Mouse (Mus musculus): Measurements from ENCODE around the gene Wdr86. TPM values are rescaled to one million over a fixed set of nuclear protein-coding genes. Genes with fewer than 3 reads are reported as not detected.

Wdr86 gene
- total and polyA plus RNA-seq, 2 experiments from 2014 or later = 8.0 to 15.4 TPM

- Histone ChIP-seq H3K27ac (peak overlapping the region; percentile 42; the same call in 1 of the 2 replicates), H3K4me1 (ENCODE audit: insufficient read depth, low read length) (no peaks in the 10 kb centered on the region), H3K9me3 (ENCODE audit: low read length) (no peaks in the 10 kb centered on the region), H3K9ac (replicated peaks; ENCODE audit: low read length) (no peak overlapping the region), H3K4me3 (ENCODE audit: low read length) (no peak overlapping the region), H3K27me3 (ENCODE audit: insufficient read depth, low read length) (peaks cover 7% of the 10 kb centered on the region; the same call in 1 of the 2 replicates), H3K36me3 (ENCODE audit: insufficient read depth, low read length) (no peaks in the 10 kb centered on the region), H3K4me2 (ENCODE audit: low read depth, low read length) (no peak overlapping the region)
- DNase-seq (ENCODE audit: low spot score) = no peak
- no peak; the same call in 1 of the 2 replicates for ATAC-seq
- no peak for TF ChIP-seq CTCF (IDR thresholded peaks at IDR 0.05; ENCODE audit: low read depth)
- WGBS = 56% methylated on average over 5 of the region's 5 CpGs
These were observed 5.7 kb downstream of the Wdr86 start for GRCm38 (mm10) chr5:24724805-24725204.

- no peak for ATAC-seq
These were observed 6.3 kb downstream of the Wdr86 start for GRCm38 (mm10) chr5:24724270-24724634.

GRCm38 (mm10) chr5:24723527-24724269, 6.8 kb downstream of the Wdr86 start:
- DNase-seq (ENCODE audit: low spot score) (no peak), ATAC-seq (no peak)
- H3K4me3 ChIP-seq (ENCODE audit: low read length) = no peak overlapping the region
- no peak overlapping the region for H3K4me2 ChIP-seq (ENCODE audit: low read depth, low read length)
- H3K9ac ChIP-seq (replicated peaks; ENCODE audit: low read length) = no peak overlapping the region
- peak overlapping the region; percentile 42; the same call in 1 of the 2 replicates for H3K27ac ChIP-seq
- H3K9me3 ChIP-seq (ENCODE audit: low read length) = no peaks in the 10 kb centered on the region
- WGBS = 63% methylated on average over 11 of the region's 11 CpGs
- H3K36me3 ChIP-seq (ENCODE audit: insufficient read depth, low read length) = no peaks in the 10 kb centered on the region
- TF ChIP-seq CTCF (IDR thresholded peaks at IDR 0.05; ENCODE audit: low read depth) = no peak
- no peaks in the 10 kb centered on the region for H3K4me1 ChIP-seq (ENCODE audit: insufficient read depth, low read length)
- H3K27me3 ChIP-seq (ENCODE audit: insufficient read depth, low read length) = no peaks in the 10 kb centered on the region

More at GRCm38 (mm10) chr5:24724270-24724634, 6.3 kb downstream of the Wdr86 start:
- TF ChIP-seq CTCF (IDR thresholded peaks at IDR 0.05; ENCODE audit: low read depth) = no peak
- H3K4me1 ChIP-seq (ENCODE audit: insufficient read depth, low read length) = no peaks in the 10 kb centered on the region
- peak overlapping the region; percentile 42; the same call in 1 of the 2 replicates for H3K27ac ChIP-seq
- WGBS = 62% methylated on average over 5 of the region's 5 CpGs
- H3K4me3 ChIP-seq (ENCODE audit: low read length) = no peak overlapping the region
- H3K27me3 ChIP-seq (ENCODE audit: insufficient read depth, low read length) = peaks cover 2% of the 10 kb centered on the region; the same call in 1 of the 2 replicates
- no peaks in the 10 kb centered on the region for H3K36me3 ChIP-seq (ENCODE audit: insufficient read depth, low read length)
- no peak overlapping the region for H3K4me2 ChIP-seq (ENCODE audit: low read depth, low read length)
- no peaks in the 10 kb centered on the region for H3K9me3 ChIP-seq (ENCODE audit: low read length)
- DNase-seq (ENCODE audit: low spot score) = no peak
- no peak overlapping the region for H3K9ac ChIP-seq (replicated peaks; ENCODE audit: low read length)

- H3K36me3 ChIP-seq (ENCODE audit: insufficient read depth, low read length) = no peaks in the 10 kb centered on the region
- WGBS = 90% methylated on average over 3 of the region's 3 CpGs
- H3K4me1 ChIP-seq (ENCODE audit: insufficient read depth, low read length) = no peaks in the 10 kb centered on the region
These were observed 10.7 kb downstream of the Wdr86 start for GRCm38 (mm10) chr5:24719852-24720251.

GRCm38 (mm10) chr5:24718076-24718475, 12.5 kb downstream of the Wdr86 start:
- WGBS = 95% methylated on average over 6 of the region's 6 CpGs
- H3K4me2 ChIP-seq (ENCODE audit: low read depth, low read length) = no peak overlapping the region
- no peaks in the 10 kb centered on the region for H3K36me3 ChIP-seq (ENCODE audit: insufficient read depth, low read length)
- no peak overlapping the region for H3K27ac ChIP-seq
- no peaks in the 10 kb centered on the region for H3K9me3 ChIP-seq (ENCODE audit: low read length)
- no peak overlapping the region for H3K9ac ChIP-seq (replicated peaks; ENCODE audit: low read length)
- H3K4me1 ChIP-seq (ENCODE audit: insufficient read depth, low read length) = peaks cover 10% of the 10 kb centered on the region; the same call in 1 of the 2 replicates
- DNase-seq (ENCODE audit: low spot score) (no peak), ATAC-seq (no peak)
- H3K27me3 ChIP-seq (ENCODE audit: insufficient read depth, low read length) = no peaks in the 10 kb centered on the region
- TF ChIP-seq CTCF (IDR thresholded peaks at IDR 0.05; ENCODE audit: low read depth) = no peak
- H3K4me3 ChIP-seq (ENCODE audit: low read length) = no peak overlapping the region

More at GRCm38 (mm10) chr5:24719852-24720251, 10.7 kb downstream of the Wdr86 start:
- H3K9ac ChIP-seq (replicated peaks; ENCODE audit: low read length) = no peak overlapping the region
- no peak overlapping the region for H3K27ac ChIP-seq
- no peak for TF ChIP-seq CTCF (IDR thresholded peaks at IDR 0.05; ENCODE audit: low read depth)
- H3K27me3 ChIP-seq (ENCODE audit: insufficient read depth, low read length) = no peaks in the 10 kb centered on the region
- no peak overlapping the region for H3K4me3 ChIP-seq (ENCODE audit: low read length)
- H3K4me2 ChIP-seq (ENCODE audit: low read depth, low read length) = no peak overlapping the region
- ATAC-seq = no peak
- no peaks in the 10 kb centered on the region for H3K9me3 ChIP-seq (ENCODE audit: low read length)
- no peak for DNase-seq (ENCODE audit: low spot score)

- Histone ChIP-seq H3K4me3 (ENCODE audit: low read length) (no peak overlapping the region), H3K36me3 (ENCODE audit: insufficient read depth, low read length) (peaks cover 8% of the 10 kb centered on the region; the same call in 1 of the 2 replicates), H3K27ac (peak overlapping the region; percentile 36; the same call in 1 of the 2 replicates), H3K4me1 (ENCODE audit: insufficient read depth, low read length) (peaks cover 10% of the 10 kb centered on the region; the same call in 1 of the 2 replicates), H3K4me2 (ENCODE audit: low read depth, low read length) (no peak overlapping the region), H3K9me3 (ENCODE audit: low read length) (no peaks in the 10 kb centered on the region), H3K27me3 (ENCODE audit: insufficient read depth, low read length) (no peaks in the 10 kb centered on the region), H3K9ac (replicated peaks; ENCODE audit: low read length) (no peak overlapping the region)
- ATAC-seq = no peak
- DNase-seq (ENCODE audit: low spot score) = no peak
- 69% methylated on average over 6 of the region's 6 CpGs for WGBS
- TF ChIP-seq CTCF (IDR thresholded peaks at IDR 0.05; ENCODE audit: low read depth) = no peak
These were observed 16.5 kb downstream of the Wdr86 start for GRCm38 (mm10) chr5:24713987-24714386.

- Histone ChIP-seq H3K9me3 (ENCODE audit: low read length) (no peaks in the 10 kb centered on the region), H3K27ac (peak overlapping the region; percentile 32; the same call in 1 of the 2 replicates), H3K9ac (replicated peaks; ENCODE audit: low read length) (no peak overlapping the region), H3K4me1 (ENCODE audit: insufficient read depth, low read length) (peaks cover 10% of the 10 kb centered on the region; the same call in 1 of the 2 replicates), H3K36me3 (ENCODE audit: insufficient read depth, low read length) (peaks cover 16% of the 10 kb centered on the region), H3K4me3 (ENCODE audit: low read length) (no peak overlapping the region), H3K4me2 (ENCODE audit: low read depth, low read length) (no peak overlapping the region), H3K27me3 (ENCODE audit: insufficient read depth, low read length) (no peaks in the 10 kb centered on the region)
- peak; percentile 87 for DNase-seq (ENCODE audit: low spot score)
- 35% methylated on average over 2 of the region's 2 CpGs for WGBS
- peak; percentile 89 for ATAC-seq
- TF ChIP-seq CTCF (IDR thresholded peaks at IDR 0.05; ENCODE audit: low read depth) = no peak
These were observed 17.3 kb downstream of the Wdr86 start for GRCm38 (mm10) chr5:24713199-24713598.
